Mouse (Mus musculus): ENCODE measurements around the gene Ascl2. TPM values are rescaled to one million over a fixed set of nuclear protein-coding genes. Genes with fewer than 3 reads are reported as not detected.

The Ascl2 gene
- polyA plus RNA-seq, 1 experiment from 2014 or later, result 0.39 TPM

GRCm38 (mm10) chr7:143009996-143010395, 40.9 kb upstream of the Ascl2 start:
- Histone ChIP-seq H3K4me2 (replicated peaks) (no peak overlapping the region), H3K4me3 (replicated peaks; ENCODE audit: low read length) (no peak overlapping the region), H3K27me3 (ENCODE audit: control insufficient read depth, insufficient read depth, low read length) (no peaks in the 10 kb centered on the region), H3K9ac (no peak overlapping the region), H3K27ac (no peak overlapping the region), H3K36me3 (replicated peaks; ENCODE audit: control insufficient read depth, insufficient read depth) (no peaks in the 10 kb centered on the region), H3K9me3 (ENCODE audit: control insufficient read depth, low read length) (no peaks in the 10 kb centered on the region), H3K4me1 (replicated peaks; ENCODE audit: control insufficient read depth, insufficient read depth, low read length) (peaks cover 31% of the 10 kb centered on the region)
- no peak for DNase-seq (ENCODE audit: low spot score)
- 92% methylated on average over 4 of the region's 4 CpGs for WGBS
- ATAC-seq (ENCODE audit: low FRiP score), result no peak

GRCm38 (mm10) chr7:143008996-143009665, 40.1 kb upstream of the Ascl2 start:
- Histone ChIP-seq H3K27ac (peak overlapping the region; percentile 78; the same call in 1 of the 2 replicates), H3K27me3 (ENCODE audit: control insufficient read depth, insufficient read depth, low read length) (no peaks in the 10 kb centered on the region), H3K4me2 (replicated peaks) (no peak overlapping the region), H3K36me3 (replicated peaks; ENCODE audit: control insufficient read depth, insufficient read depth) (no peaks in the 10 kb centered on the region), H3K4me3 (replicated peaks; ENCODE audit: low read length) (no peak overlapping the region), H3K4me1 (replicated peaks; ENCODE audit: control insufficient read depth, insufficient read depth, low read length) (peaks cover 31% of the 10 kb centered on the region), H3K9me3 (ENCODE audit: control insufficient read depth, low read length) (no peaks in the 10 kb centered on the region), H3K9ac (no peak overlapping the region)
- DNase-seq (ENCODE audit: low spot score) (no peak), ATAC-seq (ENCODE audit: low FRiP score) (0 out of 2 replicates have a peak, but pooled peaks have one; percentile 36)
- 54% methylated on average over 3 of the region's 4 CpGs for WGBS

- H3K9me3 ChIP-seq (ENCODE audit: control insufficient read depth, low read length), result no peaks in the 10 kb centered on the region
- ATAC-seq (ENCODE audit: low FRiP score) (peak; percentile 42; the same call in 1 of the 2 replicates), DNase-seq (ENCODE audit: low spot score) (no peak)
- H3K27me3 ChIP-seq (ENCODE audit: control insufficient read depth, insufficient read depth, low read length), result no peaks in the 10 kb centered on the region
- H3K4me3 ChIP-seq (replicated peaks; ENCODE audit: low read length), result no peak overlapping the region
- H3K4me2 ChIP-seq (replicated peaks), result no peak overlapping the region
- H3K9ac ChIP-seq, result no peak overlapping the region
- peak overlapping the region; percentile 78 for H3K27ac ChIP-seq
- 61% methylated on average over 8 of the region's 8 CpGs for WGBS
- H3K36me3 ChIP-seq (replicated peaks; ENCODE audit: control insufficient read depth, insufficient read depth), result no peaks in the 10 kb centered on the region
- H3K4me1 ChIP-seq (replicated peaks; ENCODE audit: control insufficient read depth, insufficient read depth, low read length), result peaks cover 25% of the 10 kb centered on the region
Measured at GRCm38 (mm10) chr7:143008370-143008926, 39.4 kb upstream of the Ascl2 start.

- Histone ChIP-seq H3K27me3 (ENCODE audit: control insufficient read depth, insufficient read depth, low read length) (no peaks in the 10 kb centered on the region), H3K36me3 (replicated peaks; ENCODE audit: control insufficient read depth, insufficient read depth) (no peaks in the 10 kb centered on the region), H3K4me2 (replicated peaks) (no peak overlapping the region), H3K4me1 (replicated peaks; ENCODE audit: control insufficient read depth, insufficient read depth, low read length) (peaks cover 20% of the 10 kb centered on the region), H3K27ac (peak overlapping the region; percentile 78), H3K4me3 (replicated peaks; ENCODE audit: low read length) (no peak overlapping the region), H3K9me3 (ENCODE audit: control insufficient read depth, low read length) (no peaks in the 10 kb centered on the region), H3K9ac (no peak overlapping the region)
- DNase-seq (ENCODE audit: low spot score) (peak; percentile 88), ATAC-seq (ENCODE audit: low FRiP score) (peak; percentile 74)
- 40% methylated on average over 17 of the region's 17 CpGs for WGBS
Measured at GRCm38 (mm10) chr7:143007599-143008369, 38.7 kb upstream of the Ascl2 start.

- ATAC-seq (ENCODE audit: low FRiP score) (no peak), DNase-seq (ENCODE audit: low spot score) (no peak)
- H3K4me3 ChIP-seq (replicated peaks; ENCODE audit: low read length), result no peak overlapping the region
- 93% methylated on average over 8 of the region's 8 CpGs for WGBS
- no peak overlapping the region; the same call in 1 of the 2 replicates for H3K27ac ChIP-seq
- H3K36me3 ChIP-seq (replicated peaks; ENCODE audit: control insufficient read depth, insufficient read depth), result no peaks in the 10 kb centered on the region
- H3K27me3 ChIP-seq (ENCODE audit: control insufficient read depth, insufficient read depth, low read length), result no peaks in the 10 kb centered on the region
- H3K4me2 ChIP-seq (replicated peaks), result no peak overlapping the region
- no peak overlapping the region for H3K9ac ChIP-seq
- peaks cover 14% of the 10 kb centered on the region for H3K4me1 ChIP-seq (replicated peaks; ENCODE audit: control insufficient read depth, insufficient read depth, low read length)
- no peaks in the 10 kb centered on the region for H3K9me3 ChIP-seq (ENCODE audit: control insufficient read depth, low read length)
Measured at GRCm38 (mm10) chr7:143006756-143007598, 37.9 kb upstream of the Ascl2 start.

GRCm38 (mm10) chr7:143006097-143006755, 37.2 kb upstream of the Ascl2 start:
- Histone ChIP-seq H3K4me1 (replicated peaks; ENCODE audit: control insufficient read depth, insufficient read depth, low read length) (peaks cover 13% of the 10 kb centered on the region), H3K27ac (no peak overlapping the region), H3K9ac (no peak overlapping the region), H3K4me2 (replicated peaks) (no peak overlapping the region), H3K27me3 (ENCODE audit: control insufficient read depth, insufficient read depth, low read length) (no peaks in the 10 kb centered on the region), H3K4me3 (replicated peaks; ENCODE audit: low read length) (no peak overlapping the region), H3K9me3 (ENCODE audit: control insufficient read depth, low read length) (no peaks in the 10 kb centered on the region), H3K36me3 (replicated peaks; ENCODE audit: control insufficient read depth, insufficient read depth) (no peaks in the 10 kb centered on the region)
- 86% methylated on average over 2 of the region's 2 CpGs for WGBS
- DNase-seq (ENCODE audit: low spot score) (no peak), ATAC-seq (ENCODE audit: low FRiP score) (no peak)

- WGBS, result 87% methylated on average over 6 of the region's 6 CpGs
- Histone ChIP-seq H3K4me3 (replicated peaks; ENCODE audit: low read length) (no peak overlapping the region), H3K27ac (no peak overlapping the region), H3K9me3 (ENCODE audit: control insufficient read depth, low read length) (no peaks in the 10 kb centered on the region), H3K4me1 (replicated peaks; ENCODE audit: control insufficient read depth, insufficient read depth, low read length) (peaks cover 13% of the 10 kb centered on the region), H3K9ac (no peak overlapping the region), H3K27me3 (ENCODE audit: control insufficient read depth, insufficient read depth, low read length) (no peaks in the 10 kb centered on the region), H3K36me3 (replicated peaks; ENCODE audit: control insufficient read depth, insufficient read depth) (no peaks in the 10 kb centered on the region), H3K4me2 (replicated peaks) (no peak overlapping the region)
- ATAC-seq (ENCODE audit: low FRiP score) (no peak), DNase-seq (ENCODE audit: low spot score) (no peak)
Measured at GRCm38 (mm10) chr7:143005344-143006096, 36.5 kb upstream of the Ascl2 start.

- WGBS, result 84% methylated on average over 4 of the region's 4 CpGs
- ATAC-seq (ENCODE audit: low FRiP score) (no peak), DNase-seq (ENCODE audit: low spot score) (no peak)
- Histone ChIP-seq H3K4me3 (replicated peaks; ENCODE audit: low read length) (no peak within 1 kb of the TSS), H3K36me3 (replicated peaks; ENCODE audit: control insufficient read depth, insufficient read depth) (no peaks in the 10 kb centered on the region), H3K4me2 (replicated peaks) (no peak within 1 kb of the TSS), H3K27ac (no peak within 1 kb of the TSS), H3K9ac (no peak within 1 kb of the TSS), H3K9me3 (ENCODE audit: control insufficient read depth, low read length) (no peaks in the 10 kb centered on the region), H3K4me1 (replicated peaks; ENCODE audit: control insufficient read depth, insufficient read depth, low read length) (peaks cover 12% of the 10 kb centered on the region), H3K27me3 (ENCODE audit: control insufficient read depth, insufficient read depth, low read length) (no peaks in the 10 kb centered on the region)
Measured at GRCm38 (mm10) chr7:143004727-143005343, 35.8 kb upstream of the Ascl2 start, which contains the start of gene Tspan32. Tspan32 (plus strand) TSS chr7:143005046.

Measured in hindbrain, embryonic 14.5 days (tissue).